Mouse (Mus musculus): Measurements from ENCODE around the gene Hoxd3.
A peak's percentile ranks its signal among the peaks of the same experiment; 100 is the strongest.

The Hoxd3 gene

GRCm38 (mm10) chr2:74711721-74712621 is at the start of gene Hoxd3, which contains the start of gene Hoxd4:
Gene Hoxd3 (plus strand): TSS chr2:74711927.
Gene Hoxd4 (plus strand): TSS chr2:74711929.
- no peak for DNase-seq (ENCODE audit: low spot score)

DNA sequence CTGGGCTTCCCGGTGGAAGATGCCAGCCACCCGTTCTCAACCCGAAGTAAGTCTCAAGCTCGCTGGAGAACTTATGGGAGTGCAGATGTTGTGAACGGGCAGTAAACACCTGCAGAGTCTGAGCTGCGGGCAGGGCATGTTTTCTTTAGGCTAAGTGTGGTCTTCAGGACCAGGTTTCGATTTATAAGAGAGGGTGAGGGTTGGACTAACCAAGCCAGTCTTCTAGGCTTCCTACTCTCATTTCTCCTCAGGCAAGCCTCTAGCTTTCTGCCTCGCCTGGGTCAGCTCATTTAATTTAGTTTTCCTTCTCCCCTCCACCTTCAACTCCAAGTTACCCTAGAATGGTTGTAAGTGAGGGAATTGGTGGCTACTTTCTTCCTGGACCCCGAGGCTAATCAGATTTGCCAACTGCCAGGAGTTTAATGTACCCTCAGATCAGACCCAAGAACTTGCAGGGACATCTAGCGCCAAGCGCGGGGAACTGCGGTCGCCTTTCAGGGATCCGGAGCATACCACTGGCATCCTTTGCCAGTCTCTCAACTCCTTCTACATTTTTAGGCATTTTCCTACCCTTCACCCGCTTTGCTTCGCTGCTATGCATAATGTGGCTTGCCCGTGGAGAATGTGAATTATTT is 48.3 kb upstream of the Hoxd3 start:
- DNase-seq (ENCODE audit: low spot score): no peak

DNA sequence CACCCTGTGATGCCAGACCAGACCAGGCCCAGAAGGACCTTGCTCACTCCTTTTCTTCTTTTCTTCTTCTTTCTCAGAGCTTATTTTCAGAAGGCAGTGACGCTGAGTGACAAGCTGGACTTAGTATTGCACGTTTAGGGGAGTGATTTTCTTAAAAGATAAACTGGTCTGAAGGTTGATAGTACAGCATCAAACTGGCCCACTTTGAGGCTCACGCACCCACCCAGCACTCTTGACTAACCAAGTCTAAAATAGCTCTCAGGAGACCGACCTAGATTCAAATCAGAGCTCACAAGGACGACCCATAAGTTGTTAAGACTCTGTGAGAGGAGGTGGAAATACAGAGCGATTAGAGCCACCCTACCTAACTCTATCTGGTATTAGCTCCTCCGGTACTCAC is 45.3 kb upstream of the Hoxd3 start:
- no peak for DNase-seq (ENCODE audit: low spot score)

- no peak for DNase-seq (ENCODE audit: low spot score)
These were observed 44.4 kb upstream of the Hoxd3 start for GRCm38 (mm10) chr2:74667191-74667841.

DNA sequence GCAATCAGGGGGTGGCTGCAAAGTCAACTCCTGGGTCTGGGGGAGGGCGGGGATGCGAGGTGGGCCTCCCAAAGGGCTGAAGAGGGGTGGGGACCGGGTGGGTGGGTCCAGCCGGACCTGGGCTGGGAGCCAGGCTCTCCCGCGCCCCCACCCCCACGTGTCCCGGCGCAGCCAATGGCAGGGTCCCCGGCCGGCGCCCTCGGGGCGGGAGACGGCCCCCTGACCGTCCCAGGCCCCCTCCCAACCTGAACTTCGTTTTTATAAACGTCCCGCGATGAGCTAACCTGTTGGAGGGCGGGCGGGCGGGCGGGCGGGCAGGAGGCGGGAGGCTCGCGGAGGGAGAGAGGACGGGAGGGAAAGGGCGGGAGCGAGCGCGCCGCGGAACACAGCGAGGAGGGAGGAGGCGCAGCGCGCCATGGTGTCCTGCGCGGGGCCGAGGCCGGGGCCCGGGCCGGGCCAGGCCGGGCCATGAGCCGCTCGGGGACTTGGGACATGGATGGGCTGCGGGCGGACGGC is 43.8 kb upstream of the Hoxd3 start, which contains the start of gene Hoxd13:
Gene Hoxd13, plus strand, starts transcription at position 469 of the 516 bp plus-strand sequence.
- no peak for DNase-seq (ENCODE audit: low spot score)

DNA sequence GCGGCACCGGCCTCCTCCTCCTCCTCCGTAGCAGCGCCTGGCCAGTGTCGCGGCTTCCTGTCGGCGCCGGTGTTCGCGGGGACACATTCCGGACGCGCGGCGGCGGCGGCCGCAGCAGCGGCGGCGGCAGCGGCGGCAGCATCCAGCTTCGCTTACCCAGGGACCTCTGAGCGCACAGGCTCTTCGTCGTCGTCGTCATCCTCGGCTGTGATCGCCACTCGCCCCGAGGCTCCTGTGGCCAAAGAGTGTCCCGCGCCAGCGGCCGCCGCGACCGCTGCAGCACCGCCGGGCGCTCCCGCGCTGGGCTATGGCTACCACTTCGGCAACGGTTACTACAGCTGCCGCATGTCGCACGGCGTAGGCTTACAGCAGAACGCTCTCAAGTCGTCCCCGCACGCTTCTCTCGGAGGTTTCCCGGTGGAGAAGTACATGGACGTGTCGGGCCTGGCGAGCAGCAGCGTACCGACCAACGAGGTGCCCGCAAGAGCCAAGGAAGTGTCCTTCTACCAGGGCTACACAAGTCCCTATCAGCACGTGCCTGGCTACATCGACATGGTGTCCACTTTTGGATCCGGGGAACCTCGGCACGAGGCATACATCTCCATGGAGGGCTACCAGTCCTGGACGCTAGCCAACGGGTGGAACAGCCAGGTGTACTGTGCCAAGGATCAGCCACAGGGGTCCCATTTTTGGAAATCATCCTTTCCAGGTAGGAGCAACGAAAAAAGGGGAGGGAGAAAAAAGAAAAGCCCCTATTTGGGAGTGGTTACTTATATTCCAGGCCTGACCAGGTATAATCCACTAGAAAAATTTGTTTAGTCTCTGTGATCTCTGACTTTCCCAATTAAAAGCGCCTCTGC is 43.1 kb upstream of the Hoxd3 start:
- no peak for DNase-seq (ENCODE audit: low spot score)

GRCm38 (mm10) chr2:74669230-74669578 is 42.5 kb upstream of the Hoxd3 start:
- DNase-seq (ENCODE audit: low spot score): no peak

DNA sequence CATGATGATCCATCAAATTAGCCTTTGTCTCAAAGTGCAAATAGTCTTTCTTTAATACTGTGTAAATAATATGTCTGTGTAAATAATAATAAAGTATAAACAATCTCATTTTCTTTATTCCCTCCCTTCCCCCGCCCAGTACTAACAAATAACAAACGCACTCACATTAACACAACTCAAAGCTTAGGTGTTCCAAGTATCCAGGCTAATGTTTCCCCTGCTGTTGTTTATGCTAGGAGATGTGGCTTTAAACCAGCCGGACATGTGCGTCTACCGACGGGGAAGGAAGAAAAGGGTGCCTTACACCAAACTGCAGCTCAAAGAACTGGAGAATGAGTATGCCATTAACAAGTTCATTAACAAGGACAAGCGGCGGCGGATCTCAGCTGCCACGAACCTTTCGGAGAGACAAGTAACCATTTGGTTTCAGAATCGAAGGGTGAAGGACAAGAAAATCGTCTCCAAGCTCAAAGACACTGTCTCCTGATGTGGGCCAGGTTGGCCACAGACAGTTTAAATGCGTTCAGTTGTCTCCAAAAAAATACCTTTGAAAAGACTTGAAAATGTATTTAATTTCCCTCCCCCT is 42.0 kb upstream of the Hoxd3 start:
- DNase-seq (ENCODE audit: low spot score): no peak

DNA sequence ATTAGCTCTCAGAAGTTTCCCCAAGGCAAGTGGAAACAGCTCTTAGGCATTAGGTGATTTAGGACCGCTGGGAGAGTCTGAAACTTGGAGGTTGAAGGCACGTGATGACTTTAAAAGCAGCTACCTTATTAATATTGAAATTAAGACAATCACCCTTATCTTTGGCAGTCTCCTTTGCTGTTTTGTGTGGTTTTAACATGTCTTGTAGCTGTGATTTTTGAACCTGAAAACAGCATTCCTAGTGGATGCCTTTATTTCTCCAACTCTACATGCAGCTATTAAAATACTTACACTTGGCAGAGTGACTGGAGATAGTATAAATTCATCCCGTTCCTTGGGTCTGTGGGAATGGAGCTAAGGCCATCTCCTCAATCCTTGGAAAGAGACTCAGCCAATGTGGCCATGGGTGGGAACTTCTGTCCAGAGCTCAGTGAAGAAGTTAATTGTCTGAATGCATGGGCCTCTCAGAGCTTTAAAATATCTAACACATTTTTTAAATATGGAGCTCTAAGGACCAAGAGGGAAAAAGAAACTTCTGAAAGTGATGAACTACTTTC is 41.0 kb upstream of the Hoxd3 start:
- DNase-seq (ENCODE audit: low spot score): no peak

GRCm38 (mm10) chr2:74671847-74672246 is 39.9 kb upstream of the Hoxd3 start:
- no peak for DNase-seq (ENCODE audit: low spot score)

- DNase-seq (ENCODE audit: low spot score): peak; percentile 39
These were observed 39.0 kb upstream of the Hoxd3 start for GRCm38 (mm10) chr2:74672481-74673362.

DNA sequence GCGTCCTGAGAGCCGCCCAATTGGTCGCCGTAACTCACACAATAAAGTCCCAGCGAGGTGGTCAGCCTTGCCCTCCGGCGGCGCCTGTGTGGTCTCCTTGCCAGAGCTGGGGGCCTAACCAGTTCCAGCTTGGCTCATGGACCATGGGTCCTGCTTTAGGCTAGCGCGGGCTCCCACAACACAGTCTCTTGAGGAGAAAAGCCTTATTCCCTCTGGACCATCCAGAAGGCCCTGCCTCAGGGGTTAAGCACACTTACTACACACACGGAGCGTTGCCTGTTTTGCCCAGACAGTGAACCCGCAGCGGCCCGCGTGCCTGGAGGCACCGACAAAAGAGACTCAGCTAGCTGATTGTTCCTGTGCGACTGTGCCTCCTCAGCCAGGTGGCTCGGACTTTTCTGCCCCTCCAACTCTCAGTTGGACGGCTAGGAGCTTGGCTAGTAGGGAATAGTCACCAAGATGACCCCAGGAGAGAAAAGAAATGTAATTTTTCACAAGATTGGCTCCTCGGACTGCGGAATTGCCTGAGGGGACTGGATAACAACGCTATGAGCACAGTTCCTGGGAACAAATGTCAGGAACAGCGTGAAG is 37.8 kb upstream of the Hoxd3 start:
- no peak for DNase-seq (ENCODE audit: low spot score)

- no peak for DNase-seq (ENCODE audit: low spot score)
These were observed 36.7 kb upstream of the Hoxd3 start, which contains the start of gene Hoxd12 for GRCm38 (mm10) chr2:74674881-74675665. Gene Hoxd12 (plus strand): TSS chr2:74675013.

DNA sequence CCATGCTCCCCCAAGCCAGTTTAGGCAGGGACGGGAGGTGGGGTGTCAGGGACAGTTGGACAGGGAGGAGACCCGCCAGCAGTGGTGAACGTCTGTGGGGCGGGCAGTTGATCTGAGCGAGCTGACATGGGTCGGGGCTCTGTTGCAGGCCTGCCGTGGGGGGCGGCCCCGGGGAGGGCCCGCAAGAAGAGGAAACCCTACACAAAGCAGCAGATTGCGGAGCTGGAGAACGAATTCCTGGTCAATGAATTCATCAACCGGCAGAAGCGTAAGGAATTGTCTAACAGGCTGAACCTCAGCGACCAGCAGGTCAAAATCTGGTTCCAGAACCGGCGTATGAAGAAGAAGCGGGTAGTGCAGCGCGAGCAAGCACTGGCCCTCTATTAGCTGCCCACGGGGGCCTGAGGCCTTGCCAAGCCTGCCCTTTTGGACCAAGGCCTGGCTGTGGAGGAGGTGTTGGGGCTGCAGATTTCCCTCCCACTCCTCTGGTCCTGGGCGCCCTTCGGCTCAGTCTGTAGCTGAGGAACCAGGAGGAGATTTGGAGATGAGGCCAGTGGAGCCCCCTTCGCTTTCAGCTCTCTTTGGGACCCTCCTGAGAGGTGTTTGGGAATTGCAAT is 36.0 kb upstream of the Hoxd3 start:
- no peak for DNase-seq (ENCODE audit: low spot score)

GRCm38 (mm10) chr2:74676376-74677052 is 35.2 kb upstream of the Hoxd3 start:
- no peak for DNase-seq (ENCODE audit: low spot score)

DNA sequence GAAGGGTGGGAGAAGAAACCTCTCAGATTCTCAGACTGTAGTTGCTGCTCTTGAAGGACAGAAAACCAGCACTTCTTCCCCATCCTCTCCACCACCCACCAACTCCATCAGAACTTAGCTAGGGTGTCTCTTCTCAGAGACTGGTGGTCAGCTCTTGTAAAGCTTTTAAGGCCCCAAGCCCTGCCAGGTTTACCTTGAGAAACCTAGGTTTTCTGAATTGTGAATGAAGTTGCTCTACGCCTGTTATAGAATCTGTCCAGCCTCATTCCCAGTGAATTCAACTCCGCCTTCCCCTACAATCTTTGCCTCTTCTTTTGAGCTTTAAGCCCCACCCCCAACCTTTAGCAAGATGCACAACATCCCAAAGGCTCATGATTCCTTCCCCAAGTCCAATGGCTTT is 34.6 kb upstream of the Hoxd3 start:
- no peak for DNase-seq (ENCODE audit: low spot score)

- DNase-seq (ENCODE audit: low spot score): no peak
These were observed 32.7 kb upstream of the Hoxd3 start, which contains the start of gene Hoxd11 for GRCm38 (mm10) chr2:74678891-74679595. Gene Hoxd11 (plus strand): TSS chr2:74679557.
